Mouse (Mus musculus): ENCODE measurements around the gene Xpo4.

Xpo4 gene

DNA sequence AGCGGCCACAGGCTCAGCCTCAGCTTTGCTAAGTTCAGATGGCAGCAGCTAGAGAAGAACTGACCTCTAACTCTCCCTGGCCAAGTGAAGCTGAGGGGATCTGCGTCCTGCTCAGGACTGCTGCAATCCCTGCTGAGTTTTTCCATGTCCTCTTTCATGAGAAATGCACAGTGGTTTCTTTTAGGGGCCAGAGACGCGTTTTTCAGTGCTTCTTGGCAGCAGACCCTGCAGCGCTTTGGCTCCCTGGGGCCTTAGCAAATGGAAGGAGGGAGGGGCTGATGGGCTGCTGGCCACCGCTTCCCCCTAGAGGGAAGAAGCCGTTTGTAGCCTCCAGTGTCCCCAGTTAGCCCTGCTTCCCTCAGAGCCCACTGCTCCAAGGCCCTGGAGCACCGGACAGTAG, 130.3 kb downstream of the Xpo4 start:
- peak; percentile 83 for DNase-seq

GRCm38 (mm10) chr14:57534346-57534745, 130.9 kb downstream of the Xpo4 start:
- DNase-seq = peak; percentile 73

DNA sequence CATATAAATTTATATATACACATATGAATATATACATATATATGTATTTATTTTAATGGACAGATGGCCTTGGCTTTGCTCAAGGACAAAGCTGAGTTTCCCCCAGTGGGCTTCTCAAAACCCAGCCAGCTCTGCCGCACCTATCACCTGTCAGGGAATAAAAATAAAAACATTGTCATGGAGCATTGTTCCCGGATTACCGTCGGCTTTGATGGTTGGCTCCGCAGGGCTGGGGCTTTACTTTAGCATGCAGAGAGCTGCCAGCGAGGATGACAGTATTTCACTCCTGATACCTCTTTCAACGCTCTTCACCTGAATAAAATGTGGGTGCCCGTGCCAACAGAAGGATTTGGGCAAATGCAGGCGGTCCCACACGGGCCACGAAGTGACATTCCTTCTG, 131.4 kb downstream of the Xpo4 start:
- DNase-seq = no peak

DNA sequence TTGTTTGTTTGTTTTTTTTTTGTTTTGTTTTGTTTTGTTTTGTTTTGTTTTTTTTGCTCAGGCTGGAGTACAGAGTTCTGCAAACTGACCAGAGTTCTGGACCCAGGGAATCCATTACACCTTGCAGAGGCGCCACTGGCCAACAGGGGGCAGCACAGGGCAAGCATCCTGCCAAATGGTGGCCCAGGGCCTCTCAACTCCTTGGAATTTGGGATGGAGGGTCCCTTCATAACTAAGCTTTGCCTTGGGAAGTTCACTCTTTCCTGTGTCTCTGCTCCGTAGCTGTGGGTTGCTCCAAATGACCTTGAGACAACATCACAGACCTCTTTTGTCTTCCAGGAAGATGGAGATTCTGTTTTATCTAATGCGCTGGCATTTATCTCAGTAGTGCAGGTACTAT, 132.0 kb downstream of the Xpo4 start:
- peak; percentile 82 for DNase-seq

DNA sequence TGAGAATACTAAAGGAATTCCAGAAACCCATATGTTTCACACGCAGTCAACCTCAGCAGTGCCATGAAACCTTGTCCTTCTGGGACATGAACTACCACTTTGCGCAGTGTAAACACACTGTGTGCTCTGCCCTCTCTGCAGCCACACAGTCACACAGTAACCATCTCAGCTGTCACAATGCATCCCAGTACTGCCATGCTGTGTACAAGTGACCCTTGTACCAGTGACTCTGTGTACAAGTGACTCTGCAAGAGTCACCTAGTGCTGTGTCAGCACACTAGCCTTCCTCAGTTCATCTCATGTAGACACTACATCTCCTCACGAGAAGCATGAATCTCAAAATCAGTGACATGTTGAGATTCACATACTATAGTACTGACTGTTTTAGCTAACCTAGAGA, 132.7 kb downstream of the Xpo4 start:
- DNase-seq = no peak

DNA sequence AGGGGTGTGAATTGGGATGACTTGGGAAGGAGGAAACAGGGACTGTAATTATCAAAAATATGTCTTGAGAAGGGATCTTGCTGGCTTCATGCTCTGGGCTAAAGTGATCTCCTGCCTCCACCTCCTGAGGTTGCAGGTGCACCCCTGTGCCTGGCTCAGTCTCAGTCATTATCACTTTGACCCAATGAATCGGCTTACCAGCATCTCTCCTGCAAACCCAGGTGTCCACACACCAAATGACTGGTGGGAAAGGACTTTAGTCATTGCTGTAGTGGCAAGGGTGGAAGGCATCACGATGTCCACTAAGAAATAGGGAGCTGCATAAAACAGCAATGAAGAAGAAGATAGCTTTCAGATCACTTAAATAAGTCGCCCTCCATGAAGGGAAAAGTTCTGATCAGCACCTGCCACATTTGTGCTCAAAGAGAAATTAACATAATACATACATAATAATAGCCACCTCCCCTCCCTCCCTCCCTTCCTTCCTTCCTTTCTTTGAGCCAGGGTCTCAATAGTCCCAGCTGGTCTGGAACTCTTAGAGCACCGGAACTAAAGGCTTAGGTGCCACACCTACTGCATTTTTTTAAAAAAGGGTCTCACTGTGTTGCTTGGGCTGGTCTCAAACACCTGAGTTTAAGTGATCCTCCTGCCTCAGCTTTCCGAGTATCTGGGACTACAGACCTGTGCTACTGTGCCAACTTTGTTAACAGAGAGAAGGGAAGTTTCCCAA, 135.3 kb downstream of the Xpo4 start:
- DNase-seq = no peak

GRCm38 (mm10) chr14:57529086-57529785, 136.0 kb downstream of the Xpo4 start:
- DNase-seq = peak; percentile 13

DNA sequence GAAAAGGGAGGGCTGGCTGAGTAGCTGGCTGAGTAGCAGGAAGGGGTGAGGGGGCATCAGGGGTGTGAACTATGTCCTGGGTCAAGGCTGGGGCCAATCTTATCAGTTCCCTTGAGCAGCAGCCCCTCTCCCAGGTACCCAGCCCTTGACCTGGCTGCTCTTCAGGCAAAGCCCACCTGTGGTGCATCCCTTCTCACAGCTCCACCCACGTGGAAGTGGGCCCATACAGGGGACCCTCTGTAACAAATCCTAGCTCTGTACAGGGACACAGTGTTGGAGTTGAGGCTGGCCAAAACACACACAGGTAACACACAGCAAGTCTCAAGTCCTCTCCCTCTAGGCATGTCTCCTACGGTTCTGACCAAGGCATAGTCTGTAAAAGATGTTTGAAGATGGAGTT, 137.6 kb downstream of the Xpo4 start:
- DNase-seq = no peak
